Mouse (Mus musculus) erythroblast, embryonic 14.5 days (primary cell): ENCODE data around the gene Cdh23. TPM values are rescaled to one million over a fixed set of nuclear protein-coding genes. Genes with fewer than 3 reads are reported as not detected.

Experiments
- H3K27me3 ChIP-seq: 2 replicates; pipeline ENCODE4 v1.6.1; 2012; ENCODE audit warnings: inconsistent platforms; ENCODE audit not compliant: control insufficient read depth
- H3K36me3 ChIP-seq: 2 replicates; pipeline ENCODE4 v1.6.1; 2012; ENCODE audit warnings: mild to moderate bottlenecking, inconsistent platforms; ENCODE audit not compliant: control insufficient read depth
- H3K4me1 ChIP-seq: 2 replicates; pipeline ENCODE4 v1.6.1; 2012; ENCODE audit warnings: inconsistent platforms; ENCODE audit not compliant: control insufficient read depth
- H3K4me3 ChIP-seq: replicated peaks from 2 replicates; pipeline ENCODE3; 2012; ENCODE audit warnings: moderate library complexity, mild to moderate bottlenecking, inconsistent platforms
- H3K9me3 ChIP-seq: 2 replicates; pipeline ENCODE4 v1.6.1; 2012; ENCODE audit warnings: low read length, inconsistent platforms, mixed read lengths; ENCODE audit not compliant: control insufficient read depth
- GATA1 ChIP-seq: IDR thresholded peaks from 2 replicates; pipeline ENCODE4 v1.6.1; 2012; ENCODE audit warnings: low read length, inconsistent platforms, mixed read lengths
- TAL1 ChIP-seq: IDR thresholded peaks from 3 replicates; pipeline ENCODE4 v1.6.1; 2012; ENCODE audit warnings: low read length, inconsistent platforms, mixed read lengths
- polyA plus RNA-seq: library from polyadenylated mRNA; stranded (reverse); fragments of >175 nt; gene quantifications from 2 replicates; pipeline ENCODE4 v1.2.3, GENCODE M21; 2012

Gene Cdh23
- polyA plus RNA-seq, 1 experiment = 0.01 TPM

GRCm38 (mm10) chr10:60354881-60355677, 341.2 kb downstream of the Cdh23 start:
- Histone ChIP-seq H3K9me3 (no peaks in the 10 kb centered on the region), H3K4me3 (no peak overlapping the region), H3K4me1 (peaks cover 24% of the 10 kb centered on the region), H3K27me3 (no peaks in the 10 kb centered on the region), H3K36me3 (peaks cover 46% of the 10 kb centered on the region)
- TF ChIP-seq TAL1 (no peak), GATA1 (no peak)

- H3K4me3 ChIP-seq = no peak overlapping the region
- no peaks in the 10 kb centered on the region for H3K27me3 ChIP-seq
- peaks cover 35% of the 10 kb centered on the region for H3K4me1 ChIP-seq
- peaks cover 36% of the 10 kb centered on the region for H3K36me3 ChIP-seq
- H3K9me3 ChIP-seq = no peaks in the 10 kb centered on the region
- TF ChIP-seq TAL1 (no peak), GATA1 (no peak)
Observed at GRCm38 (mm10) chr10:60354003-60354325, 342.3 kb downstream of the Cdh23 start.

GRCm38 (mm10) chr10:60353241-60354002, 342.9 kb downstream of the Cdh23 start:
- TF ChIP-seq GATA1 = no peak
- TF ChIP-seq TAL1 = no peak

GRCm38 (mm10) chr10:60351761-60352455, 344.4 kb downstream of the Cdh23 start:
- Histone ChIP-seq H3K36me3 (peaks cover 20% of the 10 kb centered on the region), H3K27me3 (peaks cover 4% of the 10 kb centered on the region), H3K4me1 (peaks cover 55% of the 10 kb centered on the region), H3K9me3 (no peaks in the 10 kb centered on the region), H3K4me3 (no peak overlapping the region)
- TF ChIP-seq TAL1 = no peak
- no peak for TF ChIP-seq GATA1

More at GRCm38 (mm10) chr10:60353241-60354002, 342.9 kb downstream of the Cdh23 start:
- Histone ChIP-seq H3K4me3 (no peak overlapping the region), H3K27me3 (no peaks in the 10 kb centered on the region), H3K36me3 (peaks cover 32% of the 10 kb centered on the region), H3K4me1 (peaks cover 40% of the 10 kb centered on the region), H3K9me3 (no peaks in the 10 kb centered on the region)

- TF ChIP-seq GATA1 = no peak
- TF ChIP-seq TAL1 = no peak
Observed at GRCm38 (mm10) chr10:60351248-60351647, 345.0 kb downstream of the Cdh23 start.

GRCm38 (mm10) chr10:60350805-60351167, 345.5 kb downstream of the Cdh23 start:
- Histone ChIP-seq H3K36me3 (peaks cover 20% of the 10 kb centered on the region), H3K27me3 (peaks cover 6% of the 10 kb centered on the region), H3K4me3 (peak overlapping the region; percentile 76), H3K4me1 (peaks cover 67% of the 10 kb centered on the region), H3K9me3 (no peaks in the 10 kb centered on the region)
- no peak for TF ChIP-seq TAL1
- no peak for TF ChIP-seq GATA1

More at GRCm38 (mm10) chr10:60351248-60351647, 345.0 kb downstream of the Cdh23 start:
- H3K4me3 ChIP-seq = peak overlapping the region; percentile 76
- H3K27me3 ChIP-seq = peaks cover 6% of the 10 kb centered on the region
- H3K9me3 ChIP-seq = no peaks in the 10 kb centered on the region
- peaks cover 62% of the 10 kb centered on the region for H3K4me1 ChIP-seq
- H3K36me3 ChIP-seq = peaks cover 20% of the 10 kb centered on the region

- TF ChIP-seq GATA1 = no peak
- no peak for TF ChIP-seq TAL1
- peaks cover 67% of the 10 kb centered on the region for H3K4me1 ChIP-seq
- H3K27me3 ChIP-seq = peaks cover 6% of the 10 kb centered on the region
- peak overlapping the region; percentile 76 for H3K4me3 ChIP-seq
- peaks cover 20% of the 10 kb centered on the region for H3K36me3 ChIP-seq
- no peaks in the 10 kb centered on the region for H3K9me3 ChIP-seq
Observed at GRCm38 (mm10) chr10:60350077-60350804, 346.0 kb downstream of the Cdh23 start.

- TF ChIP-seq TAL1 (peak; percentile 75), GATA1 (no peak)
- Histone ChIP-seq H3K4me1 (peaks cover 67% of the 10 kb centered on the region), H3K9me3 (no peaks in the 10 kb centered on the region), H3K27me3 (peaks cover 6% of the 10 kb centered on the region), H3K36me3 (peaks cover 17% of the 10 kb centered on the region), H3K4me3 (peak overlapping the region; percentile 76)
Observed at GRCm38 (mm10) chr10:60349644-60350043, 346.6 kb downstream of the Cdh23 start.
